Mouse (Mus musculus) liver, embryonic 12.5 days (tissue): ENCODE results near the gene Vasp. TPM values are rescaled to one million over a fixed set of nuclear protein-coding genes. Genes with fewer than 3 reads are reported as not detected.

Experiments used
- ATAC-seq: fragments of 200-750 bp; cut with Nextera tagmentation; 2 replicates; pipeline ENCODE4 v1.8.0; 2017; ENCODE audit warnings: moderate number of reproducible peaks, mild to moderate bottlenecking, moderate library complexity
- H3K27ac ChIP-seq: fragments of 300-500 bp; sonication (generic); 2 replicates; pipeline ENCODE4 v1.5.1; 2016; ENCODE audit warnings: mild to moderate bottlenecking
- H3K27me3 ChIP-seq: fragments of 300-500 bp; sonication (generic); replicated peaks from 2 replicates; pipeline ENCODE4 v1.6.1; 2016; ENCODE audit warnings: mild to moderate bottlenecking, moderate library complexity
- H3K36me3 ChIP-seq: fragments of 300-500 bp; sonication (generic); 2 replicates; pipeline ENCODE4 v1.6.1; 2016; ENCODE audit warnings: mild to moderate bottlenecking, moderate library complexity
- H3K4me1 ChIP-seq: fragments of 300-500 bp; sonication (generic); 2 replicates; pipeline ENCODE4 v1.6.1; 2016
- H3K4me2 ChIP-seq: fragments of 300-500 bp; sonication (generic); 2 replicates; pipeline ENCODE4 v1.6.1; 2016; ENCODE audit warnings: mild to moderate bottlenecking, moderate library complexity
- H3K4me3 ChIP-seq: fragments of 300-500 bp; sonication (generic); 2 replicates; pipeline ENCODE4 v1.5.1; 2016; ENCODE audit warnings: mild to moderate bottlenecking, moderate library complexity
- H3K9ac ChIP-seq: fragments of 300-500 bp; sonication (generic); 2 replicates; pipeline ENCODE4 v1.6.1; 2016; ENCODE audit warnings: mild to moderate bottlenecking, moderate library complexity
- H3K9me3 ChIP-seq: fragments of 300-500 bp; sonication (generic); replicated peaks from 2 replicates; pipeline ENCODE4 v1.6.1; 2016; ENCODE audit warnings: mild to moderate bottlenecking, moderate library complexity
- WGBS: fragments of 180-500 bp; shearing (Covaris S2); methylation state at CpG from one replicate; pipeline ENCODE4 v1.1.7; 2016; ENCODE audit not compliant: insufficient replicate concordance; 5-methylcytosine and 5-hydroxymethylcytosine counted together
- polyA plus RNA-seq: library from polyadenylated mRNA; unstranded; fragments of >200 nt; fragmentation: Nextera tagmentation; extraction: Ambion mirVana; gene quantifications from 2 replicates; pipeline ENCODE4 v1.2.1, GENCODE M21; 2016

The Vasp gene
- 61.1 and 61.5 TPM in 2 replicates for polyA plus RNA-seq

DNA sequence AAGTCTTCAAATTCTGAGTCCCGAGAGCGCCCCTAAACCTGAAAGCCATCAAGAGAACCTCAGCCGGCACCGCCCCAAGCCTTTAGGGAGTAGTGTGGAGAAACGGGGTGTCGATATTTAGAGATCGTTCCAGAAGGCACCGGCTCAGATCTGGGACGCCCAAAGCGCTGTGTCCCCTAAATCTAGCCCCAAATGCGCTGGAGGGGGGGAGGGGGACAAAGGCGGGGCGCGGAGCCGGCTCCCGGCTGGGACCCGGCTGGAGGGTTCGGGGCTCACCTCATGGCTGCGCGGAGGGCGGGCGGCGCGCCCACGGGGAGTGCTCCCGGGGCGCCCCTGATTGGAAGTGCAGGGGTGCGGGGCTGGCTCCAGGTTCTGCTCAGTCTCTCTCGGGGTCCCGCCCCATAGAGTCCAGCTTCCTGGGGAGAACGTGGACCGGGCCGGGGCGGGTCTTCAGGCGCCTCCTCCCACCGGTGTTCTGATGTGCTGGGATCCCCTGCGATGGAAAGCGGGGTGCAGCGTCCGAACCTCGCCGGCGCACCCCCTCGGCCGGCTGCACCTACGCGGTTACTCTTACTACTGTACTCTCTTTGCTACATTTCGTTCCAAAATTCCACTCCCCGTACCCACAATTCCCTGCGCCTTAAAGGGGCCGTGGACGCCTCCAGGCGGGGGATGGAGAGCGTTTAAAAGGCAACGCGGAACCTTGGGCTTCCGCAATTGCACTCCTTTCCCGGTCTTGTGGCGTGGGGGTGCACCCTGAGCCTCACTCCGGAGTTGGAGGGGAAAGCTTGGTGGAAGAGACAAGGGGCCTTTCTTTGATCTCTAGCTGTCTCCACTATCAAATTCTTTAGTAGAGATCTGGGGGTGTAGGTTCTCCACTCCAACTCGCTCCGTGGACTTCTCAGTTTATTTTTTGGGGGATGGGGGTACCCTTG lies at the start of gene Vasp:
TSS of gene Vasp (minus strand) at position 580 of the 935 bp plus-strand sequence.
- Histone ChIP-seq H3K36me3 (peaks cover 16% of the 10 kb centered on the region), H3K4me2 (peak within 1 kb of the TSS; percentile 99), H3K4me1 (peaks cover 61% of the 10 kb centered on the region), H3K27me3 (0 out of 2 replicates have a peak, but pooled peaks cover 7% of the 10 kb centered on the region), H3K4me3 (peak within 1 kb of the TSS; percentile 93), H3K9me3 (no peaks in the 10 kb centered on the region), H3K27ac (peak within 1 kb of the TSS; percentile 97), H3K9ac (peak within 1 kb of the TSS; percentile 92)
- peak; percentile 74 for ATAC-seq
- WGBS = under 1% methylated on average over 61 of the region's 62 CpGs

DNA sequence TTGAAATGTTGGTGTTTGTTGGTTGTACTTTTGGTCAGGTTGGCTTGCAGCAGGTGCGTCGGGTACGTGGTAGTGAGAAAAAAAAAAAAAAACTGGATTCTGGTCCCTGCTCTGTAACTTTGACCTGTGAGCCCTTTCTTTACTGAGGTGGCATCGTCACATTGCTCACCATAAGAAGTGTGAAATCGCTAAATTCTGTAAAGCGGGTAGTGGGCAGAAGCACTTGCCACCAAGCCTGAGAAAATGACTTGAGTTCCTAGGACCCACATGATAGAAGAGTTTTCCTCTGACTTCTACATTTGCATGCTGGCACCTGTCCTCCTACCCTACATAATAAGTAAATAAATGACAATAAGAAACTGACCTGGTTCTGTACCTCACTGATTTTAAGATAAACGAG lies 49.0 kb upstream of the Vasp start:
- Histone ChIP-seq H3K27me3 (peaks cover 92% of the 10 kb centered on the region), H3K4me3 (no peak overlapping the region), H3K36me3 (no peaks in the 10 kb centered on the region), H3K9ac (no peak overlapping the region), H3K4me1 (peaks cover 17% of the 10 kb centered on the region), H3K4me2 (peak overlapping the region; percentile 69), H3K27ac (no peak overlapping the region), H3K9me3 (no peaks in the 10 kb centered on the region)
- WGBS = 27% methylated on average over 7 of the region's 7 CpGs
- ATAC-seq = no peak

DNA sequence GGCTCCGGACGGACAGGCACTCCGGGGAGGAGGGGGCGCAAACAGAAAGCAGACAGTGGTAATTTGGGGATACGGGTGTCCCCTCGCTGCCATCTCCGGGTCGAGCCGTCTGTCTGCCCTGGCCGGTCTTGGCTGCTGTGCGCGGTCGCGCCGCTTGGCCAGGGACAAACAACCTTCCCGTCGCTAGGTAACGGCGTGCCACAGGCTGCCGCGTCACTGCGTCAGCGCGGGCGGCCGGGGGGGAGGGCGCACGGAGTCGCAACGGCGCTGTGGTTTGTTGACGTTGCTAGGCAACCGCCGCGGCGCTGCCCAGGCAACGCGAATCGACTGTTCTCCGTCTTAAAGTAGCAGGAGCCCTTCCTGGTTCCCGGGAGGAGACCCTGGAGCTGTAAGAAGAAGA lies 48.3 kb upstream of the Vasp start:
- H3K36me3 ChIP-seq = no peaks in the 10 kb centered on the region
- H3K4me2 ChIP-seq = peak overlapping the region; percentile 69
- no peaks in the 10 kb centered on the region for H3K9me3 ChIP-seq
- peaks cover 99% of the 10 kb centered on the region for H3K27me3 ChIP-seq
- H3K9ac ChIP-seq = peak overlapping the region; percentile 37; the same call in 1 of the 2 replicates
- under 1% methylated on average over 41 of the region's 41 CpGs for WGBS
- ATAC-seq = peak; percentile 82
- no peak overlapping the region for H3K27ac ChIP-seq
- H3K4me1 ChIP-seq = peaks cover 15% of the 10 kb centered on the region
- H3K4me3 ChIP-seq = peak overlapping the region; percentile 44

DNA sequence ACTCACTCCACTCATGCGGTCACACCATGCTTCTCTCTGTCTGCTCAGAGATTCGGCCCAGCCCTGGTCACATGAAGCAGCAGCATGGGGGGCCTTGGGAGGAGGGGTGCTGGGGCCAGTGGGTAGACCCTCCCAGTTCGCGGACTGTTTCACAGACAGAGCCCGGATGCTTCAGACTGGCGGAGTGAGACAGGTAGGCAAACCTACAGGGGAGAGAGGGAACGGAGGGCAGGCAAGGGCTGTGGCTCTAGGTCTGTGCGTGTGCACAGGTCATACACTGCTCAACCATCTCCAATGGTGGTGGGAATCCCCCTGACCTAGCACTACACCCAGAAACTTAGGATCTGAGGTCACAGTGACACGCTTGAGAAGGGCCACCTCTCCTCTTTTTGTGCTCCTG lies 47.8 kb upstream of the Vasp start:
- H3K4me1 ChIP-seq = peaks cover 15% of the 10 kb centered on the region
- H3K9me3 ChIP-seq = no peaks in the 10 kb centered on the region
- peak; percentile 66 for ATAC-seq
- H3K4me3 ChIP-seq = peak overlapping the region; percentile 44
- H3K4me2 ChIP-seq = peak overlapping the region; percentile 69
- 22% methylated on average over 9 of the region's 9 CpGs for WGBS
- H3K9ac ChIP-seq = peak overlapping the region; percentile 37; the same call in 1 of the 2 replicates
- peaks cover 100% of the 10 kb centered on the region for H3K27me3 ChIP-seq
- no peak overlapping the region for H3K27ac ChIP-seq
- H3K36me3 ChIP-seq = no peaks in the 10 kb centered on the region

DNA sequence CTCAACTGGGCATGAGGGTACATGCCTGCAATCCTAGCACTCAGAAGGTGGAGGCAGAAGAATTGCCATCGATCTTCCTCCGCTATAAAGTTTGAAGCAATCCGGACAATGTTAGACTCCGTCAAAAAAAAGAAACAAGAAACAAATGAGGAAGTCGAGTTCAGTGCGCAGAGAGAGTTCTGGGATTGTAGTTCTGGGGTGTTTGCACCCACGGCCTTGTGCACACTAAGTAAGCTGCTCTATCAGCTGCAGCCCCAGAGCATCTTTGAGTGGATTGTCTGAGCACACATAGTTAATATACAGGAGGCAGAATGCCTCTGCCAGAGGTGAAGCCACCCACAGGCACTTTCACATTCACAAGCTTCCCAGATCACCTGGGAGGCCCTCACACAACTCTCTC lies 47.1 kb upstream of the Vasp start:
- H3K4me3 ChIP-seq = no peak overlapping the region
- 40% methylated on average over 7 of the region's 7 CpGs for WGBS
- H3K27ac ChIP-seq = no peak overlapping the region
- peaks cover 100% of the 10 kb centered on the region for H3K27me3 ChIP-seq
- H3K4me2 ChIP-seq = no peak overlapping the region
- no peaks in the 10 kb centered on the region for H3K36me3 ChIP-seq
- H3K9ac ChIP-seq = no peak overlapping the region
- H3K4me1 ChIP-seq = peaks cover 15% of the 10 kb centered on the region
- no peaks in the 10 kb centered on the region for H3K9me3 ChIP-seq
- no peak for ATAC-seq

DNA sequence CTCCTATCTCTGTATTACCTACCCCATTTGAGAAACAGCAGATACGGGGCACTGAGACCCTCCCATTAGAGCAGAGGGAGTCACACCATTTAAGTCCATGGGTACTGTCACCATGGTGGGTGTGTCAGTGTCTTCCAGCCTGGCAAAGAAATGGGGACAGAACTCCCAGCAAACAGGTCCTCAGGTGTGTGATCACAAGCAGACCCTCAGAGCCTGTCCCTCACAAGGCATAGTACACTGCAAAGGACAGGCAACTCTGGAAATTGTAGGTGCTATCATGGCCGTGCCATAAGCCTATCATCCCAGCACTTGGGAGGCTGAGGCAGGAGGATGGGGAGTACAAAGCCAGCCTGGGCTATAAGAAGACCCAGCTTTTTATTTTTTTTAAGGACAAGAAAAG lies 46.6 kb upstream of the Vasp start:
- Histone ChIP-seq H3K9ac (no peak overlapping the region), H3K4me1 (peaks cover 15% of the 10 kb centered on the region), H3K36me3 (no peaks in the 10 kb centered on the region), H3K27ac (no peak overlapping the region), H3K27me3 (peaks cover 100% of the 10 kb centered on the region), H3K4me3 (no peak overlapping the region), H3K4me2 (no peak overlapping the region), H3K9me3 (no peaks in the 10 kb centered on the region)
- 52% methylated on average over 2 of the region's 2 CpGs for WGBS
- no peak for ATAC-seq

DNA sequence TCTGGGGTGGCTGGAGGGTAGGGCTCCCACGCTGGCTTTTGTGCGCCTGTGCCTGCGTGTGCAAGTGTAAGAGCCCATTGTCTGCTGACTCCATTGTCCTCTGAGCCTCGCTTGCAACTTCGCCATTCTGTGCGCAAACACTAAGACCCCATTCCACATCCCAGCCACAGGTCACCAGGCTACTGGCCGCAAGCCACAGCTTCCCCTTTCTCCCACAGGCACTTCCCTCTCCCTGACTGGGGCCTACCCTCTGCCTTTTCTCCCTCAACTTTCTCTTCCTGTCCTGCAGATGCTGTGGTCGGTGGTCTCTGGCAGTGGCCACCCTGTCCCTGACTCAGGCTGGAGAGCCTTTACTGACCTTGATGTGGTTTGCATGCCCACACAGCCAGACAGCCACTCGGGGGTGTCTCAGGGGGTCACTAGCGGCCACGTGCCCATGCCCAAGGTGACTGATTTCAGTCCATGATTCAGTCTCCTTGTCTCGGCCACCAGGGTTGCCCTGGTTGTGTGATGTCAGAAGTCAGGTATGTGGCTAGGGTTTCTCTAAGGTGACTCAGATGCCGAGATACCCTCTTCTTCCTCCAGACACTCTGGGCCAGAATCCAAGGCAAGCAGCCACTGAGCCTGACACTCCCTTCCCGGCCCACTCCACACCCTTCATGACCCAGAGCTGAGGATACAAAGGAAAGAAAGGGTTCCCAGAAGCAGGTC lies 45.0 kb upstream of the Vasp start:
- no peak for ATAC-seq
- Histone ChIP-seq H3K9ac (no peak overlapping the region), H3K4me1 (peaks cover 15% of the 10 kb centered on the region), H3K9me3 (no peaks in the 10 kb centered on the region), H3K27ac (no peak overlapping the region), H3K27me3 (peaks cover 100% of the 10 kb centered on the region), H3K4me2 (0 out of 2 replicates have a peak overlapping the region, but pooled peaks have one; percentile 4), H3K36me3 (no peaks in the 10 kb centered on the region), H3K4me3 (no peak overlapping the region)
- 13% methylated on average over 14 of the region's 14 CpGs for WGBS

DNA sequence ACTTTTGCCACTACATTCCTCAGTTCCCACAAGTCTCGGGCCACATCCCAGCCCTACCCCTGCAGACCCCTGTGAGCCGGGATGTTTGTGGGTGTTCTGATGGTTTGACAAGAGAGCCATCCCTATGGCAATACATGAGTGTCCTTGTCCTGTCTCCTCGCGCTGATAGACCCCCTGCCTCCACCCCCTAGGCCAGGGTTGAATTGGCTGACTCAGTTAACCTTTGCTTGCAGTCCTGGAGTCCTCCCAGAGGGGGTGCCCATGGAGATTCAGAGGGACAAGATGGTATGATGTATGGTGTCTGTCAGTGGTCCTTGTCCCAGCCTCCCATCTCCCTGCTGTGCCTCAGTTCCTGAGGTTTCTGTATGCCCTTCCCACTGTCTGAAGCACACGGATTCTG lies 42.4 kb upstream of the Vasp start:
- Histone ChIP-seq H3K4me3 (no peak overlapping the region), H3K27ac (no peak overlapping the region), H3K36me3 (no peaks in the 10 kb centered on the region), H3K9me3 (no peaks in the 10 kb centered on the region), H3K27me3 (peaks cover 92% of the 10 kb centered on the region), H3K4me2 (no peak overlapping the region), H3K9ac (no peak overlapping the region), H3K4me1 (peaks cover 17% of the 10 kb centered on the region)
- ATAC-seq = no peak
- 38% methylated on average over 5 of the region's 5 CpGs for WGBS

DNA sequence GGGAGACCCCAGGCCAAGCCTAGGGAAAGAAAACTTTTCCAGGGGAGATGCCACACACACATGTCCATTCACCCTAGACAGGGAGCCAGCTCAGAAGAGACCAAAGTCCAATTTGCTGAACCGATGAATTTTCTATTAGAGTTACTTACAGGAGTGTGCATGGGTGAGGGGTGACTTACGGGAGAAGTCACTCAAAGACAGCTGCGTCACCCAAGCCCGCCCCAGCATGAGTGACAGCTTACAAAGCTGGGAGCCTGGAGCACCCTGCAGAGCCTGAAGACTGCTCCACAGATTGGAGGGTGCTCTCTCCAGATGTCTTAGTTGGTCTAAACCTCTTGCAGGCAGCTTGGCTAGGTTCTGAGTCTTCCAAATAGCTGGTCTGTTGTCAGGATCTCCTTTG lies 40.4 kb upstream of the Vasp start:
- H3K9ac ChIP-seq = no peak overlapping the region
- no peak overlapping the region for H3K27ac ChIP-seq
- no peak for ATAC-seq
- no peaks in the 10 kb centered on the region for H3K36me3 ChIP-seq
- WGBS = 30% methylated on average over 4 of the region's 4 CpGs
- no peaks in the 10 kb centered on the region for H3K9me3 ChIP-seq
- H3K4me3 ChIP-seq = no peak overlapping the region
- peaks cover 31% of the 10 kb centered on the region for H3K4me1 ChIP-seq
- no peak overlapping the region for H3K4me2 ChIP-seq
- H3K27me3 ChIP-seq = peaks cover 84% of the 10 kb centered on the region

DNA sequence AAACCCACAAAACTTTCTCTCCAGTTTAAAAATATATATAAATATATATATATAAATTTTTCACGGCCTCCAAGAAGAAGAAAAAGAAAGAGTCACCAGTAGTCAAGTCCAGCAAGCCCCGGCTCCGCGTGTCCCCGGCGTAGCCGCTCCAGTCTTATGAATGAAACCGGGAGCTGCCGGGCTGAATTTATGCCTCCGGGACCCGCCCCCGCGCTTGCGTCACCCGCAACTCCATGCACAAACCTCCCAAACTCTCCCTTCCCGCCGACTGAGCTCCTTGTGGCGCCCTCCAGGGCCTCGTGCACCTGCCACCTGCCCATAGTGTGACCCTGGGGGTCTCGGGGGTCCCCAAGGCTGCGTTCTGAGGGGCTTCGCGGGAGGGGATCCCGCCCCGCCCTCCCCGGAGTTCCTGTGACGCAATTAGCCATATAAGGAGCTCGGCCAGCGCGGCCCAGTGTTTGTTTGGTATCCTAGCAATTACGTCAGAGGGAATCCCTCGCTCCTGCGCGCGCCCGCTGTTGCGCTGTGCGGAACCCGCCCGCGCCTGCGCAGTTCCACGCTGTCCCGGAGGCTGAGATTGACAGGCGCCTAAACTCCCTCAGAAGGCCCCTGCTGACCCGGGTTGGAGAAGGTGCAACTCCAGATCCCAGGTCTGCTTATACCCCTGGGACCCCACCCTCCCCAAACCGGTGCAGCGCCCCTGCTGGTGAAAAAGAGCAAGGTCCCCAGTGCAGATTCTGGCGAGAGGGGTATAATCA lies 38.4 kb upstream of the Vasp start, which contains the start of gene Fosb:
TSS of gene Fosb (minus strand) at position 168 of the 758 bp plus-strand sequence.
- under 1% methylated on average over 49 of the region's 49 CpGs for WGBS
- H3K9me3 ChIP-seq = no peaks in the 10 kb centered on the region
- peak within 1 kb of the TSS; percentile 72 for H3K4me3 ChIP-seq
- no peaks in the 10 kb centered on the region for H3K36me3 ChIP-seq
- no peak within 1 kb of the TSS; the same call in 1 of the 2 replicates for H3K27ac ChIP-seq
- peaks cover 32% of the 10 kb centered on the region for H3K4me1 ChIP-seq
- H3K9ac ChIP-seq = peak within 1 kb of the TSS; percentile 64
- peak; percentile 81 for ATAC-seq
- H3K27me3 ChIP-seq = peaks cover 84% of the 10 kb centered on the region
- peak within 1 kb of the TSS; percentile 99 for H3K4me2 ChIP-seq

DNA sequence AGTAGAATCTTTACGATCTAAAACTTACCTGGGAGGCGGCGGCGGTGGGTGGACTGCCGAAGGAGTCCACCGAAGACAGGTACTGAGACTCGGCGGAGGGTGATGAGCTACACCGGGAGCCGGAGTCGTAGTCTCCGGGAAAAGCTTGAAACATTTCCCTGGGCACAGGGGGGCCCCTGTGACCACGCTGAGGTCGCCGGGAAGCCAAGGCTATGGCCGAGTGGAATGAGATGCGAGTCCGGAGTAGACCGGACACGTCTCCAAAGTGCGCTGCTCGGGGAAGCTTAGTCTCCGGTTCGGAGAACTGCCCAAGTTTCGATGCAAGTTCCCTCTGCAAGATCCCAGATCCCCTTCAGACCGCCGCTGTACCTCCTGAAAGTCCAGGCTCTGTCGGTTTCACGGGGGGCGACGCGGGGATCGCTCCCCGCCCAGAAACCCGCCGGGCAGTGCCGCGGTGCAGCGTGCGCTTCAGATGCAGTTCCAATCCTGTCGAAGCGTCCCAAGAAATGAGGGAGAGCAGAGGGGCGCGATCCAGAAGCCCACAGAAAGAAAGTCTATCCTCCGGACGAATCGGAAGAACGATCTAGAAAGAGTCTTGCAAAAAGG lies 37.8 kb upstream of the Vasp start:
- Histone ChIP-seq H3K27ac (no peak overlapping the region), H3K9ac (peak overlapping the region; percentile 64), H3K4me2 (peak overlapping the region; percentile 99), H3K4me3 (peak overlapping the region; percentile 72), H3K27me3 (peaks cover 84% of the 10 kb centered on the region), H3K36me3 (no peaks in the 10 kb centered on the region), H3K9me3 (no peaks in the 10 kb centered on the region), H3K4me1 (peaks cover 38% of the 10 kb centered on the region)
- ATAC-seq = no peak
- WGBS = 1% methylated on average over 48 of the region's 48 CpGs
